Mouse (Mus musculus) intestine, embryonic 15.5 days (tissue): ENCODE measurements at regions not wholly inside any gene's neighbourhood (a gene's known extent, or its start where the extent isn't known, plus 50 kb on each side); places are given as distances from the start of the nearest gene placed in this dataset.

Experiments
- ATAC-seq: fragments of 200-750 bp; cut with Nextera tagmentation; 2 replicates; pipeline ENCODE4 v1.8.0; 2017; ENCODE audit warnings: moderate TSS enrichment, moderate library complexity
- H3K27ac ChIP-seq: fragments of 300-500 bp; sonication (generic); 2 replicates; pipeline ENCODE4 v1.5.1; 2015; ENCODE audit warnings: mild to moderate bottlenecking, inconsistent platforms
- H3K27me3 ChIP-seq: fragments of 300-500 bp; sonication (generic); replicated peaks from 2 replicates; pipeline ENCODE4 v1.6.1; 2015; ENCODE audit warnings: inconsistent platforms
- H3K36me3 ChIP-seq: fragments of 300-500 bp; sonication (generic); 2 replicates; pipeline ENCODE4 v1.6.1; 2015; ENCODE audit warnings: inconsistent platforms
- H3K4me1 ChIP-seq: fragments of 300-500 bp; sonication (generic); replicated peaks from 2 replicates; pipeline ENCODE4 v1.6.1; 2015; ENCODE audit warnings: inconsistent platforms
- H3K4me2 ChIP-seq: fragments of 300-500 bp; sonication (generic); replicated peaks from 2 replicates; pipeline ENCODE4 v1.6.1; 2015; ENCODE audit warnings: mild to moderate bottlenecking, inconsistent platforms
- H3K4me3 ChIP-seq: fragments of 300-500 bp; sonication (generic); replicated peaks from 2 replicates; pipeline ENCODE4 v1.5.1; 2015; ENCODE audit warnings: inconsistent platforms
- H3K9ac ChIP-seq: fragments of 300-500 bp; sonication (generic); 2 replicates; pipeline ENCODE4 v1.6.1; 2015; ENCODE audit warnings: inconsistent platforms
- H3K9me3 ChIP-seq: fragments of 300-500 bp; sonication (generic); 2 replicates; pipeline ENCODE4 v1.6.1; 2016; ENCODE audit warnings: inconsistent platforms
- WGBS: fragments of 180-500 bp; shearing (Covaris S2); methylation state at CpG from one replicate; pipeline ENCODE4 v1.1.7; 2015; 5-methylcytosine and 5-hydroxymethylcytosine counted together

DNA sequence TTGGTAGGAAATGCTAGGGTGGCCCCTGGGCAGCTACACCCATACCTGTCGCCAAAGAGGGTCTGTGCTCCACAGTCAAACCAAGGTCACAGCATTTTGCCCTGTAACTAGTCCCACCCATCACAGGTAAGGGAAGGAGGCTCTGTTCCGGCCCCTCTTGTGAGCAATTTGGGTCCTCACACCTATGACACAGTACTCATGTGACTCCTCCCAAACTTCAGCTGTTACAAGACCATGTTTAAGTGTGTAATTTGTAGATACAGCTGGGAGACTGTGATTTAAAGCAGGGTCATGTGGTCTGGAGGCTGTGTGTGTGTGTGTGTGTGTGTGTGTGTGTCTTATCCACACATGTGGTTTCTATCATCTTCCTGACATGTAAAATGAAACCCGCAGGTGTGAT lies 306.3 kb upstream of the Atp5g3 start:
- 83% methylated on average over 3 of the region's 3 CpGs for WGBS
- Histone ChIP-seq H3K4me3 (no peak overlapping the region), H3K27me3 (no peaks in the 10 kb centered on the region), H3K9ac (no peak overlapping the region), H3K36me3 (no peaks in the 10 kb centered on the region), H3K4me2 (no peak overlapping the region), H3K9me3 (no peaks in the 10 kb centered on the region), H3K27ac (no peak overlapping the region), H3K4me1 (no peaks in the 10 kb centered on the region)
- no peak for ATAC-seq

DNA sequence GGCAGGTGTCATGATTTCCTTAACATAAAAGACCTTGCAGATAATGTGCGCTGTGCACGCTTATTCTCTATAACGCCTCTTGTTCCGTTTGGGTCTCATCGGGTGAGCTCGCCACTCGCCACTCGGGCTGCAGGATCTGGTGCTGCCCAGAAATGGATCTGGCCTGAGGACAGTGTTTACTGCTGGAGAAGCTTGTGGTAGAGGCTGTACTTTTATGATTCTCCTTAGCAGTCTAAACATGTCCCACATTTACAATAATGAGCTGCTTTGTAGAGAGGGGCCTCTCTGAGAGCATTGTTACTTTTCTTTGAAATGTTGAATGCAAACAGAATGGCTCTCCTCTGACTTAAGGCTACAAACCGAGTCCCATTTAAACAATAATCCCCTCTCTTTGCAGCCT lies 299.1 kb upstream of the Atp5g3 start:
- Histone ChIP-seq H3K27ac (no peak overlapping the region), H3K36me3 (no peaks in the 10 kb centered on the region), H3K4me1 (no peaks in the 10 kb centered on the region), H3K9ac (no peak overlapping the region), H3K9me3 (no peaks in the 10 kb centered on the region), H3K4me3 (no peak overlapping the region), H3K4me2 (no peak overlapping the region), H3K27me3 (no peaks in the 10 kb centered on the region)
- WGBS = 75% methylated on average over 9 of the region's 9 CpGs
- no peak for ATAC-seq

DNA sequence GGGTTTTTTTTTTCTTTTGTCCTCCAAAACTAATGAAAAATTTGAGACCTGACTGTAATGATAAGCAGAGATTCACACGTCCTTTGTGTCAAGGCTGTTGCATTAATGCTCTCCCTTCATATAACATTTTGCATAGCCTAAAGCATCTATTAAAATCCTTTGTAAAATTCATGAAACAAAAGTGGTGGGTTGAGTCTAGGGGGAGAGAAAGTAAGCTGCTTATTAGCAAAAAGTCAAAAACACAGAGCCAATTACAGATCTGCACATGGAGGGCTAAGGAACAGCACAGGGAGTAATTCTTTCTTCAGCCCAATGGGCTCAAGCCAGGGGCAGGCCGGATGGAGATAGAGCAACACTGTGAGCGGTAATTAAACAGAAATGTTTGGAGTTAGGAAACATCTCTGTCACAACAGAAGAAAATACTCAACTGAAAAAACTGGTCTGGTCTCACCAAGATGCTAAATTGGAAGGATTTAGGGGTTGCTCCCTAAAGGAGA lies 298.3 kb upstream of the Atp5g3 start:
- ATAC-seq = no peak
- Histone ChIP-seq H3K4me2 (no peak overlapping the region), H3K9me3 (no peaks in the 10 kb centered on the region), H3K4me3 (no peak overlapping the region), H3K27me3 (no peaks in the 10 kb centered on the region), H3K27ac (no peak overlapping the region), H3K9ac (no peak overlapping the region), H3K36me3 (no peaks in the 10 kb centered on the region), H3K4me1 (no peaks in the 10 kb centered on the region)
- WGBS = 65% methylated on average over 3 of the region's 3 CpGs

DNA sequence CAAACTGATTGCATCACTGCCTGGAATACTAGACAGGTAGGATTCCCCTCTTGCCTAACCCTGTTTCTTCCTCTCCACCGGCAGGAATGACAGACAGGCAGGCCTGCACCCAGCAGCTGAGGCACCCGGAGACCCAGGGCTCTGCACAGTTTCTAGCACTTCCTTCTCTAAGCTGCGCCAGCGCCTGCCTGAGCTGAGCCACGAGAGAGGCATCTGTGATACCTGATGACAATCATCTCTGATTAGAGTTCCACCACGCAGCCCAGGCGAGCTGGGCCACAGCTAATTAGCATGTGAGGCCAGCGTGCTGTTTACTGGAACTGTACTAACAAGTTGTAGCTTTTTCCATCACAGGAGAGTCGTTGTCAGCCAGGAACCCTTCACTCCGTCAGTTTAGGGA lies 296.3 kb upstream of the Atp5g3 start:
- no peak overlapping the region for H3K9ac ChIP-seq
- H3K9me3 ChIP-seq = no peaks in the 10 kb centered on the region
- no peak overlapping the region for H3K4me2 ChIP-seq
- no peaks in the 10 kb centered on the region for H3K4me1 ChIP-seq
- 56% methylated on average over 10 of the region's 10 CpGs for WGBS
- no peak overlapping the region for H3K27ac ChIP-seq
- H3K4me3 ChIP-seq = no peak overlapping the region
- H3K27me3 ChIP-seq = no peaks in the 10 kb centered on the region
- no peaks in the 10 kb centered on the region for H3K36me3 ChIP-seq
- ATAC-seq = no peak

DNA sequence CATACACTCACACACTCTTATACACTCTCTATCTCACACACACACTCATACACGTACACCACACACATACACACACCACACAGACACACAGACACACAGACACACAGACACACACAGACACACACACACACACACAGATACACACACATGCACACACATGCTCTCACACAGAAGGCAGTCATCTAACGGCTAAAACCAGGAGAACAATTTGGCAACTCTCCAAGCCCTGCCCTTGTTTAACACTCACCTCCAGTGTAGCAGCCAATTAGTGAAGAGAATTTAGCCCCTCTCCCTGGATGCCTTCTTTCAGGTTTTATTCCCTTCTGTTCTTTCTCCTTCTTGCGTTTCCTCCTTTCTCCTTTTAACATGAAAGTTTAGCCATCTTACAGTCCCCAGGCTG lies 291.6 kb upstream of the Atp5g3 start:
- Histone ChIP-seq H3K4me2 (no peak overlapping the region), H3K4me1 (peaks cover 2% of the 10 kb centered on the region; the same call in 1 of the 2 replicates), H3K36me3 (no peaks in the 10 kb centered on the region), H3K9ac (no peak overlapping the region), H3K4me3 (no peak overlapping the region), H3K27me3 (no peaks in the 10 kb centered on the region), H3K27ac (no peak overlapping the region), H3K9me3 (no peaks in the 10 kb centered on the region)
- ATAC-seq = no peak
- 48% methylated on average over 3 of the region's 3 CpGs for WGBS

DNA sequence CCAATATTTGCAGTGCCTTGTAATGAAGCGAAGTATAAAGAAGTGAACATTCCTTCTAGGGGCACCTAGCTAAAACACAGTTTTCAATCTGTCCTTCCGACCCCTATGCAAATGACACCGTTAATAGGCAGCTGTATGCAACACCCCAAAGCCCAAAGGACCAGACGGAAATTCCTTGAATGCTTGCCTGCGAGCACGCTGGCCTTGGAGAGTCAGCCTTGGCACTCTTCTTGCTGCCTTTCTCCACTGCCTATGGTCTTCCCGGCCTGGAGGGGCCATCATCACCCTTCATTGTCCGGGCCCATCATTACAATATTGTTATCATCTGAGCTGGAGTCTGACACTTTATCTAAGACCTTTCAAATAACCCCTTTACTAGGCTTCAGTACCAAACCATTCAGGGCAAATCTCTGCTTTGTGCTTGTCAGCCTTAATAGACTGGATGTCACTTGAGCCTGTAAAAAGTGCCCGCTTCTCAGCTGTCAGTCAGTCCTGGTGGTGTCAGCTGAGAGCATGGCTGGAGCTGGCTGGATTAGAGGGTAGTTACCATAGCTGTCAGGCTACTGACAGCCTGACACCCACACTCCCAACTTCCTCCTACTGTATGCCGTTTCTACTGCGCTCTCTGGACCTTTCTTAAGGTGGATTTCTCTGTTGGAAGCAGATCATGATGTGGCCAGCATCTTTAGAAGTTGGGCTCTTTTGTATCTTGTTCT lies 290.6 kb upstream of the Atp5g3 start:
- Histone ChIP-seq H3K4me1 (peaks cover 2% of the 10 kb centered on the region; the same call in 1 of the 2 replicates), H3K9me3 (no peaks in the 10 kb centered on the region), H3K4me3 (no peak overlapping the region), H3K27me3 (no peaks in the 10 kb centered on the region), H3K9ac (no peak overlapping the region), H3K27ac (no peak overlapping the region), H3K36me3 (no peaks in the 10 kb centered on the region), H3K4me2 (no peak overlapping the region)
- ATAC-seq = no peak
- WGBS = 55% methylated on average over 11 of the region's 11 CpGs

DNA sequence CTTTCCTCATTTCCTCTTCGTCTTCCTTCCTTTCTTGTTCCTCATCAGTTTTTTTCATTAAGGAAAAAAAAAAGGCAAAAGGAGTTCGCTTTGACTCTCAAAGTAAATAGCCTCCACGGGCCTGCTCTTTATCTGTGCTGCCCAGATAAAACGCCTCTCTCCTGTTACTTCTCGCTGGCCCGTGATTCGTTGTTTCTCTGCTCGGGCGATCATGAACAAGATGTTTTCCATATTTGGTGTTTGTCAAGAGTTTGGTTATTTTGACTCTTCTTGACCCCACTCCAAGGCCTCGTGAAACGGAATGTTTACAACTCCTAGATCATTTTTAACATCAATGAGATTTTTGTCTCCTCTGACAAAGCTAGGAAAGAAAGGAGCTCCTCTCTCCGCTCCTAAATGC lies 288.4 kb upstream of the Atp5g3 start:
- 11% methylated on average over 12 of the region's 12 CpGs for WGBS
- no peaks in the 10 kb centered on the region for H3K27me3 ChIP-seq
- no peaks in the 10 kb centered on the region for H3K36me3 ChIP-seq
- no peak overlapping the region for H3K9ac ChIP-seq
- ATAC-seq = no peak
- no peak overlapping the region for H3K27ac ChIP-seq
- no peak overlapping the region for H3K4me3 ChIP-seq
- H3K9me3 ChIP-seq = no peaks in the 10 kb centered on the region
- H3K4me1 ChIP-seq = peaks cover 2% of the 10 kb centered on the region; the same call in 1 of the 2 replicates
- 0 out of 2 replicates have a peak overlapping the region, but pooled peaks have one; percentile 6 for H3K4me2 ChIP-seq

DNA sequence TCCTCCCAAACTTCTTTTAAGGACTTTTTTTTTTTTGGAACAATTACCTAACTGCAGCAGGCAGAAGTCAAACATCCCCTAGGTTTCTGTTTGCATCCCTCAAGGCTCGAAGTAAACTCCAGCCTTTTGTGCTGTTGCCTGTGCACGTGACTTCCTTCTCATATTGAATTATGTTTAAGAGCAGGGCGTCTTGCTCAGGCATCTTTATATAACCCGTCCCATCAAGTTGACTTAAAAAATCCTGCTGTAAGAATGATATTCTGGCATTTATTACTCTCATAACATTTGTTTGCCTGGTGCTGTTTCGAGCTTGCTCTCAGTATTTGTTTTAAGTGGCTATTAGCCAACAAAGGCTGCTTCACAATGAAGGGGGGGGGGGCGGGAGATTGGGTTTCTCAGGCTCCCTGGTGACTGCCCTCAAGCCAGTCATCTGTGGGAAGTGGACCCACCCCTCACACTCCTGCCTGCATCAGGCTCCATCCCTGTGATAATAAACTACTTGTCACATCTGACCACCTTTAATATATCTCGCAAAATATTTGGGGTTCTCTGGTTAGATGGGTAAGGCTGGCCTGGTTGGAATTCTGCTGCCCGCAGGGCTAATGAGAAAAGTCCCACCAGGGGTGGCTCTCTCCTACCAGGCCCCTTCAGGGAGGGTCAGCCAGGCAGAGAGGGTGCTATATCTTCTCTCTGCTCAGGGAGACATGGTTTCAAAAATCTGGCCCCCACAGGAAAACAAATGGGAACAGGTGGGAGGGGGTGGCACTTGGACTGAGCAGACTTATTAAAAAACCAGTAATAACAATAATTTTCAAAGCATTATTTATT lies 277.1 kb upstream of the Atp5g3 start:
- no peaks in the 10 kb centered on the region for H3K36me3 ChIP-seq
- no peaks in the 10 kb centered on the region for H3K4me1 ChIP-seq
- no peak overlapping the region for H3K27ac ChIP-seq
- H3K4me3 ChIP-seq = no peak overlapping the region
- no peaks in the 10 kb centered on the region for H3K27me3 ChIP-seq
- no peak overlapping the region for H3K4me2 ChIP-seq
- H3K9me3 ChIP-seq = no peaks in the 10 kb centered on the region
- 26% methylated on average over 8 of the region's 8 CpGs for WGBS
- no peak for ATAC-seq
- no peak overlapping the region for H3K9ac ChIP-seq

DNA sequence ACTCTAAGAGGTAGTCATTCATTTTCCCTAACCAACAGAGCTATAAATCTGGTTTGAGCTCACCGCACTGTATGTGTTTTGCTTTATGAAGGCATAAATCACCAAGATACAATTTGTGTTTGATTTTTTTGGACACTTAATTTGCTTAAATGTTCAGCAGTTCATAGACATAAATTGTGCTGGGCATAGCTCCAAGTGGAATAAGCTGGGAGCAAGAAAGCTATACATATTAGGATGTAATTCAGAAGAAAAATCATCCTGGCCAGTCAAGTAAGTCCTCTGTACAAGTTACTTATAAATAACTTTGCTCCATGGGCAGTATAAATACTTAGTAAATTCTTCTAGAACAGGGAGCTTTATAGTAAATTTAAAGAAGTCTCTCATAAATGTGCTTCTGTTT lies 267.0 kb upstream of the Atp5g3 start:
- Histone ChIP-seq H3K9ac (no peak overlapping the region), H3K36me3 (no peaks in the 10 kb centered on the region), H3K4me3 (no peak overlapping the region), H3K4me2 (no peak overlapping the region), H3K27me3 (no peaks in the 10 kb centered on the region), H3K9me3 (no peaks in the 10 kb centered on the region), H3K27ac (no peak overlapping the region), H3K4me1 (no peaks in the 10 kb centered on the region)
- ATAC-seq = peak; percentile 31
- WGBS = 40% methylated on average over 1 of the region's 1 CpGs

DNA sequence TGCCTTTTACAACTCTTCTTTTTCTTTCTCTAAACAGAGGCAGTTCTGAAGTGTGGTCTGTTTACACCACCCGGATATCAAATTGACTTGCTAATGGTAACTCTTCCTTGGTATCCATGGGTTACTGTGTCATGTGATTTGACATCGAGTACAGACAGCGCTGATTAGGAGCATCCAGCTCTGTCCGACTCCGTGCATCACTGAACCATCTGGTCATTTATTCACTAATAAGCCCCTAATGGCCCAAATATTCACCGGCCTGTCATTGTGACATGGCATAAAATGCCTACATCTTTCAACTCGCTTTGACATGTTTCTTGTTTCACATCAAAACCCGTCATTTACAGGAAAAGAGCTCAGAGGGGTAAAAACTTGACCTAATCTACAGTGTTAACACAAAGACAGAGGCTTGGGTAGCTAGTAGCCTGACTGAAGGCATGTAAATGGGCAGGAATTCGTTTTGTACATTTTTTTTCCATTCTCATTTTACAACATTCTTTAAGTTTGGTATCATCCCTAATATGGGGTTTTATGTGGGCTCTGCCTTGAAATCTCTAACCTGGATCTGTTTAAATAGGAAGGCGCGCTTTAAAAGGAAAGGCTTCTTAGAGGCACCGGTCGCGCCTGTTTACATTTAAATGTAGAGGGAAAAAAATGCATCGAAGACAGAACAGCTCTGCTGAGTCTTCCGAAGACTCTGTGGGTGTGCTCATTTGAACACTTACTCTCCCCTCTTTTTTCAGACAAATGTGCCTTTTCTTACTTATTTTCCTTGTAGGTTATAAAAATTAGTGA lies 257.8 kb upstream of the Atp5g3 start:
- no peak for ATAC-seq
- H3K9ac ChIP-seq = no peak overlapping the region
- H3K4me1 ChIP-seq = no peaks in the 10 kb centered on the region
- H3K36me3 ChIP-seq = no peaks in the 10 kb centered on the region
- H3K9me3 ChIP-seq = no peaks in the 10 kb centered on the region
- H3K4me3 ChIP-seq = no peak overlapping the region
- no peak overlapping the region for H3K27ac ChIP-seq
- no peaks in the 10 kb centered on the region for H3K27me3 ChIP-seq
- WGBS = 42% methylated on average over 16 of the region's 16 CpGs
- H3K4me2 ChIP-seq = no peak overlapping the region

DNA sequence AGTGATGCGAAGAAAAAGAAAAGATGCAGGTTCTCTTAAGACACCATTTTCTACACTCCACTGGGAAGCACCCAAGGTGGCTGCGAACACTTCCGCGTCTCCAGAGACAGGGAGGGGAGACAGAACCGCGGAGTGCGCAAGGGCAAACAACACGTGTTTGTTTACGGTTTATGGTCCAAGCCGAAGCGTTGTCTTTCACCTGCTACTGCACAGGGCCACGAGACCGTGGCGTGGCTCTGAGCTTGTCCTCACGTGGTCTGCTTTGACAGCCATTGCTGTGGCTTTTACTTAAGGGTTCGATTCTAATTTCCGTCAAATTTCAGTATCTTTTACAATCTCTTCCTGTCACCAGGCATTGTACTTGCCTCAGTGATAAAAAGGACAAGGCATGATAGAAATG lies 257.2 kb upstream of the Atp5g3 start:
- no peaks in the 10 kb centered on the region for H3K9me3 ChIP-seq
- H3K36me3 ChIP-seq = no peaks in the 10 kb centered on the region
- no peak overlapping the region for H3K4me3 ChIP-seq
- H3K27me3 ChIP-seq = no peaks in the 10 kb centered on the region
- H3K27ac ChIP-seq = no peak overlapping the region
- no peak for ATAC-seq
- no peak overlapping the region for H3K9ac ChIP-seq
- no peak overlapping the region for H3K4me2 ChIP-seq
- no peaks in the 10 kb centered on the region for H3K4me1 ChIP-seq
- 86% methylated on average over 17 of the region's 17 CpGs for WGBS

DNA sequence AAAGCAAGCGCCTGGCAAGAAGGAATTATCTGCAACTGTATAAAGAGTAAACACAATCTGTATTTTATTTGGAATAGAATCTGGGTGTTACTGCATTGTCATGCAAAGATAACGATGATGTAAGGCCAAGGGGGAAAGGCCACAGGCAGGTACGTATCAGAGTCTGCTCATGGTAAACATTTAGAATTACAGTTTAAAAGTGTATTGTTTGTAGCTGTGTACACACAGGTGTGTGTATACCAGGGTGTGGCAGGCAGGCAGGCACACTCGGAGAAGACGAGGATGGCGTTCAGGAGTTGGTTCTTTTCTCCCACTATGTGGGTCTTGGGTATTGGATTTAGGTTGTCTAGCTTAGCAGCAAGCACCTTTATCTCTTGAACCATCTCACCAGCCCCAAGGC lies 242.9 kb upstream of the Atp5g3 start:
- ATAC-seq = no peak
- WGBS = 65% methylated on average over 6 of the region's 6 CpGs
- no peak overlapping the region for H3K9ac ChIP-seq
- no peak overlapping the region for H3K4me3 ChIP-seq
- H3K27me3 ChIP-seq = no peaks in the 10 kb centered on the region
- H3K4me1 ChIP-seq = no peaks in the 10 kb centered on the region
- no peak overlapping the region for H3K27ac ChIP-seq
- no peaks in the 10 kb centered on the region for H3K9me3 ChIP-seq
- no peaks in the 10 kb centered on the region for H3K36me3 ChIP-seq
- no peak overlapping the region for H3K4me2 ChIP-seq
